Mouse (Mus musculus): ENCODE data around the gene Lcn4.

The Lcn4 gene

GRCm38 (mm10) chr2:26671182-26671581 lies at the start of gene Lcn4:
Gene Lcn4 (minus strand): TSS chr2:26671282.
- no peak for DNase-seq (ENCODE audit: low read depth, low spot score)

GRCm38 (mm10) chr2:26686171-26686675 lies 15.1 kb upstream of the Lcn4 start:
- DNase-seq (ENCODE audit: low read depth, low spot score) = no peak

GRCm38 (mm10) chr2:26668746-26669145 lies 2.3 kb downstream of the Lcn4 start:
- no peak for DNase-seq (ENCODE audit: low read depth, low spot score)

GRCm38 (mm10) chr2:26663551-26663950 lies 7.5 kb downstream of the Lcn4 start:
- peak; percentile 48 for DNase-seq (ENCODE audit: low read depth, low spot score)

GRCm38 (mm10) chr2:26663112-26663511 lies 8.0 kb downstream of the Lcn4 start:
- DNase-seq (ENCODE audit: low read depth, low spot score) = no peak

GRCm38 (mm10) chr2:26662509-26662882 lies 8.6 kb downstream of the Lcn4 start:
- DNase-seq (ENCODE audit: low read depth, low spot score) = no peak

GRCm38 (mm10) chr2:26661768-26662508 lies 9.1 kb downstream of the Lcn4 start:
- DNase-seq (ENCODE audit: low read depth, low spot score) = no peak

- DNase-seq (ENCODE audit: low read depth, low spot score) = no peak
Measured at GRCm38 (mm10) chr2:26661143-26661752, 9.8 kb downstream of the Lcn4 start.

- no peak for DNase-seq (ENCODE audit: low read depth, low spot score)
Measured at GRCm38 (mm10) chr2:26657426-26657825, 13.7 kb downstream of the Lcn4 start.

GRCm38 (mm10) chr2:26654687-26655086 lies 16.4 kb downstream of the Lcn4 start:
- no peak for DNase-seq (ENCODE audit: low read depth, low spot score)

GRCm38 (mm10) chr2:26646643-26647293 lies 24.3 kb downstream of the Lcn4 start:
- DNase-seq (ENCODE audit: low read depth, low spot score) = peak; percentile 88

GRCm38 (mm10) chr2:26643942-26644341 lies 27.1 kb downstream of the Lcn4 start:
- peak; percentile 66 for DNase-seq (ENCODE audit: low read depth, low spot score)

GRCm38 (mm10) chr2:26641006-26641647 lies 30.0 kb downstream of the Lcn4 start:
- no peak for DNase-seq (ENCODE audit: low read depth, low spot score)

- peak; percentile 94 for DNase-seq (ENCODE audit: low read depth, low spot score)
Measured at GRCm38 (mm10) chr2:26639838-26640830, 30.9 kb downstream of the Lcn4 start.

GRCm38 (mm10) chr2:26639083-26639482 lies 32.0 kb downstream of the Lcn4 start:
- peak; percentile 81 for DNase-seq (ENCODE audit: low read depth, low spot score)

GRCm38 (mm10) chr2:26638572-26638971 lies 32.5 kb downstream of the Lcn4 start:
- no peak for DNase-seq (ENCODE audit: low read depth, low spot score)

- peak; percentile 62 for DNase-seq (ENCODE audit: low read depth, low spot score)
Measured at GRCm38 (mm10) chr2:26638039-26638438, 33.0 kb downstream of the Lcn4 start.

- no peak for DNase-seq (ENCODE audit: low read depth, low spot score)
Measured at GRCm38 (mm10) chr2:26637316-26637932, 33.7 kb downstream of the Lcn4 start.

- DNase-seq (ENCODE audit: low read depth, low spot score) = no peak
Measured at GRCm38 (mm10) chr2:26636325-26636635, 34.8 kb downstream of the Lcn4 start.

- DNase-seq (ENCODE audit: low read depth, low spot score) = peak; percentile 13
Measured at GRCm38 (mm10) chr2:26635489-26636324, 35.4 kb downstream of the Lcn4 start.
